Mouse (Mus musculus) stomach, postnatal 0 days (tissue): ENCODE measurements around the gene Zbtb21.

ENCODE experiments used
- CTCF ChIP-seq: IDR thresholded peaks from 2 replicates; pipeline ENCODE4 v1.5.1; 2016; ENCODE audit warnings: antibody characterized with exemption, low read depth, mild to moderate bottlenecking, moderate library complexity
- EP300 ChIP-seq: optimal IDR thresholded peaks from 2 replicates; pipeline ENCODE3; 2016; ENCODE audit warnings: antibody characterized with exemption

GRCm38 (mm10) chr16:97926381-97926780, 36.0 kb downstream of the Zbtb21 start:
- TF ChIP-seq CTCF (no peak), EP300 (no peak)
